Mouse (Mus musculus): ENCODE results near the gene Adam22.

Adam22 gene

DNA sequence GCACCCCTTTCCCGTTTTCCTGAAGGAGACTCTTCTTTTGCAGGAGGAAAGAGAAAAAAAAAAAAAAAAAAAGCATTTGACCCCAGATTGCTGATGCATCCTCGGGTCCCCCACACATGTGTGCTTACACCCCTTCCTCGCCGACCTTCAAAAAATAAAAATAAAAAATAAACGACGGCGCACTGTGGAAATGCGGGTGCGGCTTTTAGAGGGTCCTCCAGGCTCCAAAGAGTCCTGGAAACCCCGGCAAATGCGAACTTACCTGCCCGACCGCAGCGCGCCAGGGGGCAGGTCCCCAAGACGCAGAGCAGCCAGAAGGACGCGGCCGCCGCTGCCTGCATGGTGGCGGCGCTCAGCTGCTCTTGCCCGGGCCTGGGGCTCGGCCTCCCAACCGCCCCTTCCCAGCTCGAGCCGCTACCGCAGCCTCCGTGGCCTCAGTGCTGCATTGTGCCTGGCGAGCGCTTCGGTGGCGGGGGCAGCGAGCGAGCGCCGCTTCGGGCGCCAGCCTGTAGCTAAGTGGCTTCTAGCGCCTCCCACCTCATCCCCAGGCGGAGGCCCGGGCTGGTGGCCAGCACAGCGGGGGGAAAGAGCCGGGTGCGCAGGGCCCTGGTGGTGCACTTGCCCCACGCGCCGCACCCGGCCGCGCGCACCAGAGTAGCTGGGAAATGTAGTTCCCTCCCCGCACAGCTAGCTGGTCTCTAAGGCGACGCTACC, at the start of gene Adam22:
Gene Adam22 (minus strand): TSS at position 547 of the 714 bp plus-strand sequence.
- peak; percentile 97 for DNase-seq

DNA sequence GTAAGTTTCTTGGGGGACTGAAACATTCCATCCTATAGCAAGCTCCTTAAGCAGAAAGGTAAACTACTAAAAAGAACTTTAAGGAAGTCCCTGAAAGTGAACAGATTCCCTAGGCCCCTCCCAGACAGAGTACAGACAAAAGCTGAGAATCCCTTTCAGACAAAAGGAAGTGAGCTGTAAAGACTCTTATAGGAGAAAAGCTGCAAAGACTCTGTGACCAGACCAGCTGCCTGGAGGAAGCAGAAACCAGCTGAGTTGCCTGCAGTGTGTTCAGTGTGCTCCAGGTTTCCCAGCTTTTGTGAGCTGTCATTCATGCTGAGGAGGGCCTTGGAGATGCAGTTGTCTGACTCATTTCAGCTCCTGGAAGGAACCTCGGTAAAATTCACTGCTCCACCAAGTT, 49.5 kb upstream of the Adam22 start:
- DNase-seq: no peak

DNA sequence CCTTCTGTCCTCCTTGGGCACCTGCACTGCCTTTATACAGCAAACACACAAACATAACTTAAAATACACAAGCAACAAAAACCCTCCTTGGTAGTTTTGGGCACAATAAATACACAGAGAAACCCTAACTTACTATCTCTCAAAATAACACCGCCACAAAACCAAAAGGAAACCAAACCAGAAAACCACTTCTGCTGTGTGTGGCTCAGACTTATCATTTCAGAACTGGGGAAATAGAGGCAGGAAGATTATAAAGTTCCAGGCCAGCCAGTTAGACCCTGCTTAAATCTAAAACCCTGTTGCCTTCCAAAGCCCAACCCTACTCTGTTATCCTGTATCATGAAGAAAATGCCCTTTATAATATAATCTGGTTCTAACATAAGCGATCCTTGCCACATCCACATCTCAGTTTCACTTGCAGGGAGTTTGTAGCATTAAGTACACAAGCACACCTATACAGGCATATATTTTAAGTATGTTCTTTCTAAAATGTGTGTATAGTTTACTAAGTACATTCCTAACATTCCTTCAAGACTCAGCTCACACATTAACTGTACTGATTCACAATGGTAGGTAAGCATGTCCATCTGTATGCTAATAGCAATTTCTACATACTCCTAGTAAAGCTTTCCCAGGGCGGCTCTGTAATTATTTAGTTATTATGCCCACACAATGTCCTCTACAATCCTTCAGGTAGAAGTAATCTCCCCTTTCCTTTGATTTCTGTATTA, 48.9 kb upstream of the Adam22 start:
- DNase-seq: no peak

DNA sequence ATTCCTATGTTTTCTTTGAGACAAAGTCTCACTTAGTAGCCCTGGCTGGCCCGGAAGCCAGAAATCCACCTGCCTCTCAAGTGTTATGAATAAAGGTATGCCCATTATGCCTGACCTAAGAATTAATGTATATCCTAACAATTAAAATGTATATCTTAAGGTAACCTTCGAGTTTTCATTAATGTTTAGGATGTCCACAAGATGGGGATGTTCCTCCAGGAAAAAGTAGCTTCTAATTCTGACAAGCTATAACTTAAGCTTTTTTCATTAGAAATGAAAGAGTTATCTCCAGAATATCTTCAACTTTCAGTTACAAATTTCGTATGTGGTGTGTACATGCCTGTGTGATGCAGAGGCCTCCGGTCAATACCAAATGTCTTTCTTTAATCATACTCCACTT, 40.8 kb upstream of the Adam22 start:
- DNase-seq: no peak

DNA sequence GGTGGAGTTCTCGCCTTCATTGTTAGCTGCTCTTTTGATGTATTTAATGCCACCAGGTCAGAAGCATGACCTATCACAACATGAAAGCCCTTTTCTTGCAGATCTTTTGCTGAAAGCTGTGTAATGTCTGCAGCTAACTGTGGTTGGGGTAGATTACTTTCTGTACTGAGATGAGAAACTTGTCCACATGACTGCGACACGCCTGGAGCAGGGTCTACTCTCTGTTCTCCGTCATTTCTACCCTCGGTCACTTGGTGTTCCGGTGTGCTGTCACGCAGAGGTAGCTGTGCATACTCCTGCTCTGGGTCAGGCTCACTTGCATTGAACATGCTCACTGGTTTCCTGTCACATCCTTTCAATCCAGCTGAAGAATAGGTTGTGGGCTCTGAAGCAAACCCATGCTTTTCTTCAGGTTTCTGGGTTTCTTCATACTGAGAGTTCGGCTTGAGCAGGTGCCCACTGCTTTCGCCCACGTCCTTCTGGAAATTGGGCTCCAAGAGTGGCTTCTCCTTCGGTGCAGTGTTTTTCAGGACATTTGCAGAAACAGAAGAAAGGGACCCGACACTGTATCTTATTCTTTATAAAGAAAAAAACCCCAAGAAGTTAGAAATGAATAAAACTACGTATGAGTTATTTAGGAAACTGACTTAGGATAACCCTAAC, 29.8 kb upstream of the Adam22 start:
- DNase-seq: no peak

DNA sequence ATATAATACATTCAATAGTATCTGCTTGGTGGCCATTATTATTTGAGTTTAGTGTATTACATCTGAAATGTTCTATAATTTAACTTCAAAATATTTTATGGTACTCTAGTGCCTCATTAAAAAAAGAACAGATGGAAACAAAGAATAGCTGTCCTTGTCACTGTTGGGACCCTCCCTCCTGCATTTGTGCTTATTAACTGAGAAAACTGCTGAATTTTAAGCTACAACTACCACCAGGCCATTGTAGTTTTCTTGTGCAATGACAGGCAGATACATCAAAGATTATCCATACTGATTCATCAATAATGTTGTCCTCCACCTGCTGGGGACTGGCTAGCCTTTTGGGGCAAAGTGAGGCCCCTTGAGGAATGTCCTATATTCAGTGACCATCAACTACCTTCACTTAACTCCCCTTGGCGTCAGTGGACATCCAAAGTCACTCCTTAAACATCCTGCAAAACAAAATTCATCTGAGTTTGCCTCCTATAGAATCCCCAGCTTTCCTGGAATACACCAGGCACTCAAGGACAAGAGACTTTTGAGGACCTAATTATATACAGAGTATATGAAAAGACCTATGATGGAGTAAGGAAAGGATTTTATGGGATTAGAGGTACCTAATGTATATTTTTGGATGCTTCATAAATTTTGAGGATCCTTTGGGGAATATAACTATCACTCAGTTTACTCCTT, 26.1 kb upstream of the Adam22 start:
- no peak for DNase-seq

DNA sequence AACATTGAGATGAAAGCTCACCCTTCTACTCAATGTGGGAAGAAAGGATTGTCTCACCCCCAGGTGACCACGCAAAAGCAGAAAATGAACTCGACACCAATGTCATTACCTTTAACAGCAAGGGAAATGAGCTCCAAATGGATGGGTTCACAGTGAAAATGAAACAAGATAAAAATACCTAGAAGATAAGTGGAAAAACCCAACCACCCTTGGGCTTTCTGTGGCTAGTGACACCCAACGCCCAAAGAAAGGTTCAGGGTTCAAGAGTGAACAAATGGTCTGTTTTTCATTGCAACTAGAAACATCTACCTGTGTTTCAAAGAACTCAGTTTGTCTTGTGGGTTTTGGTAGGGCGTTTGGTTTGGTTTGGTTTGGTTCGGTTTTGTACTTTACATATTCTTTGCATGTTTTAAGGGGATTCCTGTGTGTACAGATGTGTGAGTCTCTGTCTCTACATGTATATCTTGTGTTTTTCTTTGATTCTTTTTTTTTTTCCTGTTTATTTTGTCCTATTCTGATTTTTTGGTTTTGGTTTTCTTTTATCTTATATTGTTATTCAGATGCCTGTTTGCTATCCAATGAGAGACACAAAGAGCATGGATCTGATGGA, 6.4 kb upstream of the Adam22 start:
- no peak for DNase-seq

DNA sequence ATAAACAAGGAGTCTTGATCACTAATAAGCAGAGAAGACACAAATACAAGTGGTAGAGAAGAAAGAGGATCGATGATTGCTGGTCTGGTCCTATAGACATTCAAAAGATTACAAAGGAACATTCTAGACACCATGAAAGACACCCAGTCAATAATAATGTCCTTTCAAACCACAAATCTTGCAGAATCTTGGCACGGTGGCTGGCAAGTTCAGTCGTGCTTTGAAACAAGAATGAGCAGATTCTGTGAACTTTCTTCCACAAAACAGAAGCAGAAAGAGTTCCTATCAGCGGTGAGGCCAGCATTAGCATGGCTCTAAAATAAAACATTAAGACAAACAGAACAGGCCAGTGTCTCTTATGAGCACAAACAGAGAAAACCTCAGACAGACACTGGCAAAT, 5.5 kb upstream of the Adam22 start:
- DNase-seq: no peak

DNA sequence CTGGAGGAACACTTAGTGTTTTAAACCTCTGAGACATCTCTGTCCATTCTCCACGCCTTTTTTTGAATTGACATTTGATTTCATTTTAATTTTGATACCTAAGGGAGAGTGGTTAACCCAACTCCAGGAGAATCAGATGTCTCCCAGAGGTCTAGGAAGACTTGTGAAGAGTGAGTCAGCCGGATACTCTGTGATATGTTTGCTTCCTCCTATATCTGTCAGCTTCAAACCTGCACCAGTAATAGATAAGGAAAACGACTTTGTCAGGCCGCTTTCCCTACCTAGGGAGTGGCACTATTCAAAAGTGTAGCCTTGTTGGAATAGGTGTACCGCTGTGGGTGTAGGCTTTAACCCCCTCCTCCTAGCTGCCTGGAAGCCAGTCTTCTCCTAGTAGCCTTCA, 821 bp upstream of the Adam22 start:
- no peak for DNase-seq

DNA sequence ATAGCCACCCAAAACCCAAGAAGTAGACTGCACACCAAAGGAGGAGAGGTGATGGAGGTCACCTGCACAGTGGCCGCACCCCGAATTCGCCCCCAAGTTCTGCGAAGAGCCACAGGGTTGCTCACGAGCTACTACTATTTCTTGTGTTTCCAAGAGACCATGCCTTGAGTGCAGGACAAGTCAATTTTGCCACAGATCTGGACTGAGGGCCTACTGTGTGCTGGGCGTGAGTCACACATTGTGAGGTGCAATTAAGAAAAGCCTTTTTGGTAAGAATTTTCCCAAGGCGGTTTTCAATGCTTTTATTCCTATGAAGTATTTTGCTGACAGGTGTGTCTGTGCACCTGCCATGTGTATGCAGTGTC, 350 bp upstream of the Adam22 start:
- no peak for DNase-seq

DNA sequence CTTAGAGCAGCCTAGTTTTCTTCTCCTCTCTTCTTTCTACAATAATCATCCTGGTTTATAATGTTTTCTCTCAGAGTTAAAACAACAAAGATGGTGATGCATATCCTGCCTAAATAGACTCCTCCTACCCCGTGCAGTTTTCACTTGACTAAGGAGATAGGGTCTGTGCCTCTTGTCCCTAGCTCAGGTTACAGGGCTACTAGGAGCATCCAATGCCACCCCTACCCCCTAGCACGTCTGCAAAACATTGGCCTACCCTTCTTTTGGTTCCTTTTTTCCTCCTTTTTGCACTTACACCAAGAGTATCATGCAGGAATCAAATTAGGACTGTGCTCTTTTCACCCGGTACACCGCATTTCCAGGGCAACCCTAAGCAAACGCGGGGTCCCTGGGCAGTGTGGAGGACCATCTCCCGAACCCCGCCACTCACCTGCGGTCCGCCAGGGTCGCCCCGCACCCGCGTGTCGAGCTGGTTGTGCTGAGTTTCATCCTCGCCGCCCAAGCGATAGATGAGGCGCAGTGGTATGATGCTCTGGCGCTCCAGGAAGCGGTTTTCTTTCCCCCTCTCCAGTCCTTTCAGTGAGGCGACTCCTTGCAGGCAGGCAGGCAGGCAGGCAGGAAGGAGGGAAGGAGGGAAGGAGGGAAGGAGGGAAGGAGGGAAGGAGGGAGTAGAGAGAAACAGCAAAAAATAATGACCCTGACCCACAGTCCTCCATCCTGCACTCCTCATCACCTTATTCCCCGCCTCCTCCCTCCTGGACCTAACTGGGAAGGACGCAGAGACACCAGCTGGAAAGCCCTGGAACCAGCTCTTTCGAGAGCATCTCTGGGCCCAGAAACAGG, 968 bp downstream of the Adam22 start:
- peak; percentile 70 for DNase-seq

DNA sequence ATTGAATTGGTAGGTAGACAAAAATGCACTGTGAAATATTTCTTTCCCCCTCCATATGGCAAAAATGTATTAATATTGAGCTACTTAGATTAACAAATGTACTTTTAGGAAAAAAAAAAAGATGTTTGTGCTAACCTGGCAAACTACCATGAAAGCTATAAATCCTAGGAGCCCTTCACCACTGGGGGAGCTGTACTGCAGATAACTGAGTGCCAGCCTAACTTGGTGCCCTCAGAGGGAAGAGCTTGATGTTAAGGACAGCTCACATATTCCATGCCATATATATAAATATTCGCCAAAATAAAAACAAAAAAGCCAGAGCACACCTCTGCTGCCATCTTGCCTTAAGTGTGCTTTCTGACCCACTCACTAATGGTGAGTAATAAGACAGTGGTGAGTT, 5.6 kb downstream of the Adam22 start:
- no peak for DNase-seq

DNA sequence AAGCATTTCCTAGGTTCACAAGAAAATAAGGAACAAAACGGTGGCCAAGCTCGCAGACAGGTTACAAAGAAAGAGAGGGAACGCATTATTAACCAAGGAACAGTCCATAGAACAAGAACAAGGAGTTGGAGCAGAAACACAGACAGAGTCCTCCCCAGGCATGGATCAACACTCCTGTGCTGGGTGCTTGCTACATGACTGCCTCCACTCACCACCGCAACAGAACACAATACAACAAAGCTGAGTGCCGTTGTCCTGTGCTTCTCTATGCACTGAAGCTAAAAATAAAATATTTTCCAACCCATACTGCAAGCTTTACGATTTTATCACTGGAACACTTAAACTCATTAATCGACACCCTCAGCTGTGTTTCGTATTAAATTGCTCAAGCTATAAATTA, 10.3 kb downstream of the Adam22 start:
- DNase-seq: no peak

DNA sequence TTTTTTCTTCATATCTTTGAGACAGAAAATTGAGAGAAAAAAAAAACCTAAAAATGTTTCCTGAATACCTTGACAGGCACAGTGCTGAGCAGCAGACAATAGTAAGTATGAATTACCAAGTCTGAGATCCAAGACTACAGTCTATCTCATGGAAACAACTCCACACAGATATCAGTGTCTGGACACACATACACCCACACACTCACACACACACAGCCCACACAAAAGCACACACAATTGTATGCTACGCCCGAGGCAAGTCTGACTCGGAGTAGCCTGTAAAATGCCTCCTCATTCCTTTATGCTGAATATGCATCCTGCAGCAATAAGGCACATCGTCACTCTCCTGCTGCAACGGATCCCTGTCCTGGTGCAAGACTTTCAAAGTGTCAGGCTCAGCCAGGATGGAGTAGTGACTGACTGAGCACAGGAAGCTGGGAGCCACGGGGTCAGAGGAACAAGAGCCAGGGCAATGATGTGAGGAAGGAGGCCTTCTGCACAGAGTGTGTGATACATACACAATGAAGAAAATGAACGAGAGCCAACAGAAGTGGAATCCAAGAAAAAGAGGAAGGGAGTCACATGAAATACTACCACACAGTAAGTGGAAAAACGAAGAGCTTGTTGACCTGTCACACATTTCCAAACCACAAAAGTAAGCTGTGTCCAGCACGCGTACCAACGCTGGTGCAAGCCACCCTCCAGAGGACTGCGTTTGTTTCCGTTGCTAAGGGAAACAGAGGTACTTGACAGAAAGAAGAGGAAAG, 10.9 kb downstream of the Adam22 start:
- no peak for DNase-seq

DNA sequence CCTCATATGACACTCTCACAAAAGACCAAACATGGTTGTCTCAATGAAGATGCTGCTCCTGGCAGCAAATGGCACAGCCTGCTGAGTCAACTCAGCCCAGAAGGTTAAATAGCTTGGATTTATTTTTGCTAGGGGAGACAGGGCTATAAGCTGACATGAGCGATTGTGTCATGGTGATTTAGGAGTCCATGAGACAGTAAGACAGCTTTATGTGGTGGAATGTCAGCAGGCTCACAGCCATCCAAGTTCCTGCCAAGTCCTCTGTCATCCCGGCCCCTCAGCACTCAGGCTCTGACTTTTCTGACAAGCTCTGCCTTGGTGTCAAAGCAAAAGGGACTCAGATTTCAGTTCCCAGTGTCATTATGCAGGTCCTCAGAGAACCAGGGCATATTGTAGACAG, 11.6 kb downstream of the Adam22 start:
- DNase-seq: no peak

DNA sequence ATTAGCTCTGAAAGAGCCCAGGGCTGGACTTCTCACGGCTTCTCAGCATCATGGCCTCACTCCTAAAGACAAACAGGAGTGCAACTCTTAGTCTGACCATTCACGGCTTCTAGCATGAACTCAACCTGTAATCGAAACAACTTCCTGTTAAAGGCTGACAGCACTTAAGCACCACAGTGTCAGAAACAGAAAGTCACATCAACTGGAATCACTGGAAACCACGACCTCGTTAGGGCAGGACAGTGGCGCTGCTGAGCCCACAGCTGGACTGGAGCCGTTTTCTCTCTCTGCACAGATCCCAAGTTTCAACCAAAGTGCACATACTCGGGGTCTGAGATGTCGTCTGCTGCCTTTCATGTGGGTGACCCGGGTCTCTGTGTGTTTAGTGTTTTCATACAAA, 18.4 kb downstream of the Adam22 start:
- DNase-seq: no peak

DNA sequence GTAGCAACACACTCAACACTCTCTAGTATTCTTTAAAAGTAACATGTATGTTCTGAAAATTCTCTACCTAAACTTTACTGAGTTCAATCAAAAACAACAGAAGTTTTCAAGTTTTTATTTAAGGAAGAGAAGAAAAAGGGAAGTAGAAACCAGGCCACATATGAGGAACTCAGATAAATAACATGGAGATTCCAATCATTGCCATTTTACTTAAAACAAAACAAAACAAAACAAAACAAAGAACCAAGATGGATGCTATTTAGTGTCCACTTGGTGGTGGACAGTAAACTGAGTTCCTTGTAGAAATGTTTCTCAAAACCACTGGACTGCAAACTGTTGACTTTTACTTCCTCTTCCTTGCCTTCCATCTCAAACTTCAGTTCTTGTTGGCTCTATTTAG, 21.6 kb downstream of the Adam22 start:
- DNase-seq: no peak

DNA sequence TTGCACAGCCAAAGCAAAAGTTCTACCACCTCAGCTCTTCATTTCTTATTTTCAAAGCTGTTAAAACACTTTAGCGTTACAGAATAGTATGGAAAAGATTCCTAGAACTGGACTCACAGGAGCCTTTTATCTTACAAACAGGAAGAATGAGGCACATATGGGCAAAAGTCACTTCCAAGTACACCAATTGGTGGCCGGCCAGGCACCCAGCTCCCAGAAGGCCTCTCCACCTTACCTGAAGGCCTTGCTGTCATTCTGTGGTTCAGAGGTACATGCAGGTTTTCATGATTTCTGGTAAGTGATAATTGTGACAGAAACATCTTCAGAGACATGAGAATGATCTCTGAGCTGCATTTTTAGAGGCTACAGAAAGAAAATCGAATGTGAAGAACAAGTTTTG, 24.7 kb downstream of the Adam22 start:
- DNase-seq: no peak

DNA sequence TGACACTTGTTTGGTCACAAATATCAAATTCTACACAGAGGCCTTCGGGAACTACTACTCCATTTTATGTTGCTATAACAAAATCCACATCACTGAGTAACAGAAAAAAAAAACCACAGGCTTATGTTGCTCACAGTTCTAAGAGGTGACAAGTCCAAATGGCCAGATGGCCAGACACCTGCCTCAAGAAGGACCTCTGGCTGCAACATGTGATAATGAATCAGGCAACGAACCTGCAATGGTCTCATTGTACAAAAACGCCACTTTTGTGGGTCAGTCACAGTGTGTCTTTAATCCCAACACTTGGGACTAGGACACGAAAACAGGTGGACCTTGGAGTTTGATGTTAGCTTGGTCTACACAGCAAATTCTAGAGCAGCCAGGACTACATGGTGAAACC, 26.3 kb downstream of the Adam22 start:
- DNase-seq: peak; percentile 62

DNA sequence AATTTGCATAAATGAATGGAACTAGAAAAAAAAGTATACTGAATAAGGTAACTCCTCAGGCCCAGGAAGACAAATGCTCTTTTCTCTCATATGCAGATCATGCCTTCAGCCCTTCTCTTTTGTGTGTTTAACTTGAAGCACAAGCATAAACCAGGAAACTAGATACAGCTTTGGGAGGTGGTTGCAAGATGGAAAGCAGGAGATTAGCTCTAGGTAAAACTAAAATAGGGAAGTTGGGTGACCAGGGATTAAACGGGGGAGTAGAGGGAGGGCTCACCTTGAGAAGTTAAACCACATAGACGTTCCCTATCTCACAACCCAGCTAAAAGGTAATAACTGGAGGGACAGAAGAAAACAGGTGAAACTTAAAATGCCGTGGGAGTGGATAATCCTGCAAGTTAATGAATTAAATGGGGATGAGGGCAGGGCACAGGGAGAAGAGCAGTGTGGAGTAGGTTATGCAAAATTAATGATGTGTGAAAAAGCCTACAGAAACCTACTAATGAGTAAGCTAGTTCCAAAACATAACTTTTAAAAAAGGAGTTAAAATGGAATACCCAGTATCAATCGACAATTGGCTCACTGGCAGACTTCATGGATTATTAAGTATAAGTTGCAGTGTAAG, 40.2 kb downstream of the Adam22 start:
- DNase-seq: no peak

DNA sequence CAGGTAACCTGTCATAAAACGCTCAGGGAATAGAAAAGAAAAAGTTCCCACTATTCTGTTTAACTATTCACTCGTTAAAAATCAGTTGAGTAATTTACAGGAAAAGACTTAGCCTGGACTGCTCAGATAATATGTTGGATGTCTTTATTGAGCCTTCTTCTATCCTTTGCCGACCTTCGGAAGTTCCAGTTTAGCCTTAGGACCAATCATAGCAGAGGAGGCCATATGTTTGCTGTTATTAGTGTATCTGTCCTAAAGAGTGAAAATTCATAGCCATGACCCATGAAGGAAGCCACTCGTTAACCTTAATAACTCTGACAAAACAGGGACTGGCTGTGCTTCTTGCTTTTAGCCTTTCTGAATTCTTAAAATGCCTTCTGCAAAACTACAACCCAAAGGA, 41.3 kb downstream of the Adam22 start:
- no peak for DNase-seq
